Mouse (Mus musculus): ENCODE results near the gene Exog. TPM values are rescaled to one million over a fixed set of nuclear protein-coding genes. Genes with fewer than 3 reads are reported as not detected.
A peak's percentile ranks its signal among the peaks of the same experiment; 100 is the strongest.

The Exog gene
- 10 to 100 TPM; 23.7 to 24.8 TPM for total RNA-seq (2021)
- long read RNA-seq, experiment 1, transcript Exog-202 (7 exons, 2,571 nt), result minor isoform, 6 of 54 reads
- long read RNA-seq, experiment 1, transcript Exog-204 (7 exons, 2,624 nt), result minor isoform, 9 of 54 reads
- long read RNA-seq, experiment 1, transcript Exog-201 (6 exons, 3,832 nt), result major isoform, 30 of 54 reads
- long read RNA-seq, experiment 1, partial matches to known transcripts, result 5 of 54 reads
- long read RNA-seq, experiment 1, other reads (novel, unspliced or antisense), result 4 of 54 reads
- long read RNA-seq, experiment 2, transcript Exog-201 (6 exons, 3,832 nt), result major isoform, 18 of 38 reads
- long read RNA-seq, experiment 2, transcript Exog-202 (7 exons, 2,571 nt), result minor isoform, 8 of 38 reads
- long read RNA-seq, experiment 2, partial matches to known transcripts, result 3 of 38 reads
- long read RNA-seq, experiment 2, other reads (novel, unspliced or antisense), result 5 of 38 reads

DNA sequence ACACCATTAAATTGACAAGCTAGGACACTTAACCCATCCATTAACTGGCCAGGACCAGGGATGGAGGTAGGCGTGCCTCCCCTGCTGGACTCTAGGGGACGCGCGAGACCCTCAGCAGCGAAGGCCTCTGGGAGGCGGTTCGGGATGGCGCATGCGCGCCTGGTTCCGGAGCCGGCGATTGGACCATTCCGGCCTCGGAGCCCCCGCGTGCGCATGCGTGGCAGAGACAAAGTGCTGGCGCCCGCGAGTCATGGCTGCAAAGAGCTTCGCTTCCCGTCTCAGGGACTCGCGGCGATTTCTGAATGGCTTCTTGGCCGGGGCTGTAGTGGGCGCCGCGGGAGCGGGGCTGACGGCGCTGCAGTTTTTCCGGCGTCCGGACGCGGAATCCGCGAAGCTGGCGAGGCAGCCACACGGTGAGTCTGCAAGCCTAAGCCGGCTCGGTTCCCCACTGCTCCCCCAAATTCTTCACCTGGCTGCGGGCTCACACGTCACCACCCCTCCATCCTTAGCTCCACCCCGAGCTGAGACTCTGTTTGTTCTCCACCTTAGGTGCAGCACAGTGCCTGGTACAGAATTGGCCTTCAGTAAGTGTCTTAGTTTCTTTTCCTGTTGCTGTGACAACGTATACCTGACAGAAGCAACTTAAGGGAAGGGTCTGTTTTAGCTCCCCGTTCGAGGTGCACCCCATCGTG is at the start of gene Exog:
TSS of gene Exog (plus strand) at position 206 of the 692 bp plus-strand sequence.
- peak; percentile 99 for DNase-seq (ENCODE audit: low spot score in 2 of 2)

DNA sequence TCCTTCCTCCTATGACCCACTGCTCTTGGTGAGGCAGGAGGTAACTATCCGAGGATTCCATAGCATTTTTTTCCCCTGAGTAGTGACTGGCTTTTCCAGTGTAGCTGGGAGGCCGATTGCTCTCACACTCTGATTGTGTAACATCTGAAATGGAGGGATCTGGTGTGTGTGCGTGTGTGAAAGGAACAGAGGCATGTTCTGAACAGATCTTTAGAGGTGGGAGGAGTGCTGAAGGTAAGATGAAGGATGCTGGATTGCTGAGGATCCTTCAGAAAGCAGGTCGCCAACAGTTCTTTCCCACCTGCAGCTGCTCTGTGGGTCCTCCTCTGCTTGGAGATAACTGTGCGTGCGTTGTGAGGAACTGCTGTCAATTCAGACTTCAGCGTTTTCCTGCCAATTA is 43.4 kb upstream of the Exog start:
- DNase-seq (ENCODE audit: low spot score in 2 of 2), result peak in 1 of 2 experiments; percentile 38

DNA sequence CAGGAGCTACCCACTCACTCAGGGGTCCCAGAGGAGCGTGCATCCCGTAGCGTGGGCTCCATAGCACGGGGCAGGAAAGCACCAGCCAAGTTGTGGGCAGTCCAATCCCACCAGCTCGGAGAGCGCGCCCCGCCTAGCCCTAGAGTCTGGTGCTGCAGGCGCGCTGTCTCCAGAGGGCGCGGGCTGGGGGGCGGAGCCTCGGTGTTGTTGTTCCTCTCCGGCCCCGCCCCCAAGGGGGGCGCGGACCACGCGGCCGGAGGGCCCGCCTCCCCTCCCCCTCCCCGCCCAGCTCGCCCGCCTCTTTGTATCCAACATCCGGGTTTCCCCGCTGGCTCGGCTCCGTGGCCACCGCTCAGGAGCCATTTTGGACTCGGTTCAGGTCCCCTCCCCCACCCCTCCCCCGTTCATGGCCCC is 42.9 kb upstream of the Exog start, which contains the start of gene Acvr2b:
TSS of gene Acvr2b (plus strand) at position 318 of the 414 bp plus-strand sequence.
- peak; percentile 90 to 93 for DNase-seq (ENCODE audit: low spot score in 2 of 2)

DNA sequence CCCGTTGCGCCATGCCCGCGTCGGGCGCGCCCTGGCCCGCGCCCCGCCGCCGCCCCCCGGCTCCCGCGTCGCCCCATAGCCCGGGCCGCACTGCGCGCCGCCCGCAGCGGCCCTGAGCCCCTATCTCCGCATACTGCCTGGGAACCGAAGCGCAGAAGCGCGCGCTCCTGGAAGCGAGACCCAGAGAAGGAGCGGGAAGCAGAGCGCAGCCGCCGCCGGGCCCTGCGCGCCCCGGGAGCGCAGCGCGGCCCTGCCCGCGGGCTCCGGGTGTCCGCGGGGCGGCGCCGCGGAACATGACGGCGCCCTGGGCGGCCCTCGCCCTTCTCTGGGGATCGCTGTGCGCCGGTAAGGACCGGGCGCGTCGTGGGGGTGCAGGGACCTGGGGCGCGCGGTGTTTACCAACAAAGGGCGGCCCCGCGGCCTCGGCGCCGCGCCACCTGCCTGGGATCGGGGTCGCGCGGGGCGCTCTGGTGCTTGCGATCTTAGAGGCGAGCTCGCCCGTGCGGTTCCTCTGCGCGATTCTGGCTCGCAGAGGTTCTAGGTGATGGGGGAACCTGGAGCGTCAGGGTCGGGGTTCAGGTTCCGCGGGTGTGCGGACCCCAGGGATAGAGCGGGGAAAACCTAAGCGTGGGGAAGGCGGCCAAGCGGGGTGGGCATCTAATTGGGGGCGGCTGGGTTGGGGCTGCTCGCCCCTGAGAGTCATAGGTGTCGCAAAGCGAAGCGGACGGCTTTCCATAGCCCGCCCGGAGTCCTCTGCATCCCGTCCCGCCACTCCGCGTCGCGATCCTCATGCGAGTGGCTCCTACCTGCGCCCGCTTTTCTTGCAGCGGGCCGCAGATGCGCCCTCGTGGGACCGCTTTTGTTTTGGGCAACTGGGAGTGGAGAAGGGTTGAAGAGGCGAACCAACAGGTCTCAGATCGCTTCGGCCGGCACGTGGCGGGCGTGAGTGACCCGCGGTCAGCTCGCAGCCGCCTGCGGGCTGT is 42.2 kb upstream of the Exog start:
- peak; percentile 31 to 58 for DNase-seq (ENCODE audit: low spot score in 2 of 2)

DNA sequence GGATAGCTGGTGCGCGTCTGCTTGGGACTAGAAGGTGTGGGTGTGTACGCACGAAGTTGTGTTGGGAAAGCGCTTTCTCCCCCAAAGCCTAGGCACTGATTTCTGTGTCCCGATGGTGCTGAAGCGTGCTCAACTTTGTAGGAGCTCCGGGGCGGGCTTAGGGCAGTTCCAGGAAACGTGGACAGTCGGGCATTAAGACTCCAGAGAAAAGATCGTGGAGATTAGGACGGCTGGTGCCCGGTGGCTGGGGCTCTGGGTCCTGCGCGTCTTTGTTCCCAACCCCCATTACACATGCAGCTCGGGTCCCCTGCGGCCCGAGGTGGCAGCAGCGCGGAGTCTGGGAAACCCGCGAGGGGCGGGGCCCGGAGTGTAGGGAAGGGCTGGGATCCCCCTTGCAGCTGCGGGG is 41.5 kb upstream of the Exog start:
- peak; percentile 28 to 36 for DNase-seq (ENCODE audit: low spot score in 2 of 2)

DNA sequence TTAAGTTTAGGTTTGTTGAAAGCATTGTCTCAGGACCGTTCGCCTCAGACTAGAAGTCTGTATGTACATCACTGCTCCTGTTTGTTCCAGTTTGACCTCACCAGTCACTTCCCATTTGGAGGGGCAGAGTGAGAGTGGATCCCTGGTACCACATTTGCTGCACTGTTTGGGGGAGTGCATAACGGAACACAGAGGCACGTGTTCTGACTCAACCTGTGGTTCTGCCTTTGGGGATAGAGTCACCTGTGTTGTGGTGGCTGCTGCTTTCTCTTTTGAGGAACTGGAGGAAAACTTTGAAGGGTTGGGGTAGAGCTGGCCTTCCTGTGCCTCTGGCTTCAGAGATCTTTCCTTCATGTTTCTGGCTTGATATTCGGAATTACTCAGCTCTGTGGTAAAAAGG is 40.7 kb upstream of the Exog start:
- DNase-seq (ENCODE audit: low spot score in 2 of 2), result no peak

DNA sequence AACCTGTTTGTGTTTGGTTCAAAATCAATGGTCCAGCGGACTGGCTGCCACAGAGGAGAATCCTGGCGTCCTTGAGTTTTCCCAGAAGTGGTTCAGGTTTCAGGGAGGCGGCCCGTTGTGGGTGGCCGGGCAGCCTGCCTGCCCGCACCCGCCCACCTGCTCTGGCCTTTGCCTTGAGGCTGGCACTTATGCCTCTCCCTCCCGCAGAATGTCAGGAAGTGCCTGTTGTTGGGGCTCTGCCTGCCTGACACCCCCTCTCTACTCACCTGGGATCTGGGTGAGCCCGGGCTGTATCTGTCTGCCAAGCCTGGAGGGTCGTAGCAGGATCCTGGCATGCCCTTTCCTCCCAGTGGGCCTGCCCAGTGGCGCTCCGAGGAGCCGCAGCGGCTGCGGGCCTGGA is 36.9 kb upstream of the Exog start:
- DNase-seq (ENCODE audit: low spot score in 2 of 2), result no peak

DNA sequence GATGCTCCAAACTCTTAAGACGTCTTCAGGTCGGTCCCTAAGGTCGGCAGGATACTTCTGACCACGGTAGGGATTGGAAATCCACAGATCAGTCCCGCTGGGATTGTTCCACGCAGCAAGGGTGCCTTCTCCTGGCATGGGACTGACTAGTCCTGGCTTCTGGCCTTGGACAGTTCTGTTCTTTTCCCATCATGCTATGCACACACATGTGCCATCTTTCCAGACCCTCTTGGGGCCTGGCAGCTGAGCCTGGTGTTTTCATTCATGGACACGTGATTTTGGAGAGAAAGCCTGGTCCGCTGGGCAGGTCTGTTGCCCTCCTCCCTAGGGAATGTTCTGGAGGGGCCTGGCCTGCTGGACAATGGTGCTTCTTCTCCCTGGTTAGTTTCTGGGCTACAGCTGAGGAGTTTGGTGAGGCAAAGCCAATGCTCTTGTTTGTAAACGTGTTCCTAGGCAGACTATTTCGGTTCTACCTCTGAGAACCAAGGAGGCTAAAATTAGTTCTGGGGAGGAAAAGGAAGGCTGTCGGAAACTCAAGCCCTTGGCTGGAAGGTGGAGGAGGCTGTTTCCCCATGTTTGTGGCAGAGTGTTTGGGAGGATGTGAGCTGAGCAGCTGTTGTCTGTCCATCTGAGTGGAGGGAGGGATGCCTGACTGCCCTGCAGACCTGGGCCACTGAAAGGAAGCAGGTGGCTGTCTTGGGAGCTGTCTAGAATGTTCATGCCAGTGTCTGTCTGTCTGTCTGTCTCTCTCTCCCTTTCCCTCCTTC is 35.7 kb upstream of the Exog start:
- peak in 1 of 2 experiments; percentile 18 for DNase-seq (ENCODE audit: low spot score in 2 of 2)

DNA sequence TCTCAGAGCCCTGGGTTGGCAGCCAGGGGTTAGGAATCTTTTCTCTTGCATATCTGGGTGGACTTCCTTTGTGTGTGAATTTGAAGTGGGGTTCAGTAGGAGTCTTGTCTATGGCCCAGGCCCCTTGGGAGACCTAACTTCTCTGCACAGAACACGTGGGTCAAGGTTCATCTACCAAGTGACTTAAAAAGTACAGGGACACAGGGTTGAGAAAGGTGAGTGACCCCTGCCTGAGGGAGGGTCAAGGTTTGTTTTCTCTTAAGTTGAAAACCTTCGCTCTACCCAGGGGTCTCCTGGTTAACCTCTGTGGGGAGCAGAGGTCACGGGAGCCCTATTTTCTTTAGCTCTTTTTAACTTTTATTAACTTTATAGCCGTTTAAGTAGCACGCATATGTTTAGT is 34.9 kb upstream of the Exog start:
- DNase-seq (ENCODE audit: low spot score in 2 of 2), result no peak

DNA sequence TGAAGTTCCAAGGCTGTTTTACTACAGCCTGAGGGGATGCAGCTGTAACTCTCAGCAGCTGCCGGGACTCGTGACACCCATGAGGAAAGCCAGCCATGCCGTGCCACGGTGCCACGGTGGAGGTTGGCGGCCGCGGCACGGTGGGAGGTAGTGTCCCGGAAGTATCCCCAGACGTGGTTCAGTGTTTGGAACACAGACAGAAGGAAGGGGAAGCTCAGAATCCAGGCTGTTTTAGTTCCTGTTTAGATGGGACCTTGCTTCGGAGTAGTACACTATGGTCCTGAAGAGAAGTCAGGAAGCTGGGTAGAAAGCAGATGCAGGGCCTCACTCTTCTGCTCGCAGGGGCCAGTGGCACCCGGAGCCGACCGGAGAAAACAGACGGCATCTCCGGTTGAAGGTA is 26.7 kb upstream of the Exog start:
- no peak for DNase-seq (ENCODE audit: low spot score in 2 of 2)

DNA sequence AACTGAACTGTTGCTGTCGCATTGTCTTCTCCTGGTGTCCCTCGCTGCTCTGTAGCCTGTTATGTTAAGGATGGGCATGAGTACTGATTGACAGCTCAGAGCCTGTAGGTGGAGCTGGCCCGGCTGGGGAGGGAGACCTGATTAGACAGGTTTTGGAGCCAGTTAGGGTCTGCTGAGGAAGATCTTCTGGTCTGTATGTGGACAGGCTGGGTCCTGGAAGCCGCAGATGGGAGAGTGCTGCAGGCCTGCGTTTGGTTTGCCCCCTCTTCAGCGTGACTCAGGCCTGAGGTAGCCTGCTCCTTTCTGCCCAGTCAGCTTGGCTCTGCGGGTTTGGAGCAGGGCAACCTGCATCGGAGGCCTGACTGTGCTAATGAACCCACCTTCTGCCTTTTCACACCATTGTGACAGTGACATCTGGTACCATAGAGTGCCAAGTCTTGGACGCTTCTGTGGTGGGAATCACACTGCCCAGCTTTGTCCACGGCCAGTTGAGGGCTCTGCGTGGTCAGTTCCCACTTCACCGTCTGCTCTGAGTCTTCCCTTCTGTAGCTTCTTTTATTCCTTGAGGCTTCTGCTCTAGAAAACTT is 24.8 kb upstream of the Exog start:
- no peak for DNase-seq (ENCODE audit: low spot score in 2 of 2)

DNA sequence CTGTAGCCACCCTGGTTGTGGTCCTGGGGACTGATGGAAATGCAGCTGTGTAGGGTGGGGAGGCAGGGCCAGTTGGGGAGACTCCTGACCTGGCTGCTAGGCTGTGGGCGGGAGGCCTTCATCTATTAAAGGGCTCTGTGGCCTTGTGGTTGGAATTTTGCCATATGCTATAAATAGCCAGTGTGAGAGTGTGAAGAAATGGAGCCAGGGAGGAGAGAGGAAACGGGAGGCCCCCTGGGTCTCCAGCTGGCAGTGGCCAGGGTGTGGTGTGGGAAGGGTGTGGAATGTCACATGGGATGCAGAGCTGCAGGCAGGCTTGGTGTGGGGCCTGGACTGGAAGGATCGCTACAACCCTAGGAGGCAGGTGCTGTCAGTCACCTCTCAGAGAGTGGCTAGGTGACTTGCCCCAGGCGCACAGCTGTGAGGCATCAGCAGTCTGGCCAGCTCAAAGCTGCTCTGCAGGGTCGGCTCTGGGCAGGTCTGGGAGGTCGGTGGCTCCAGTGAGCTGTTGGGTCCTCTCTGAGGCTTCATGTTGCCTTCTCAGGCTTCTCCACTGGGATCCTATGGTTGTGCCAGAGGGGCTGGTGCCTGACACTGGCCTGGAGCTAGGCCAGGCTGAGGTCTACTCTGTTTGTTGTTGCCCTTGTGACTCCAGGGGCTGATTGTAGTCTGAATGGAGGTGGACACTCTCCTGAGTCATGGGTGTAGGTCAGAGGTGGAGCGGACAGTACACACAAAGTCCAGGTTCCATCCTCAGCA is 19.3 kb upstream of the Exog start:
- DNase-seq (ENCODE audit: low spot score in 2 of 2), result no peak

DNA sequence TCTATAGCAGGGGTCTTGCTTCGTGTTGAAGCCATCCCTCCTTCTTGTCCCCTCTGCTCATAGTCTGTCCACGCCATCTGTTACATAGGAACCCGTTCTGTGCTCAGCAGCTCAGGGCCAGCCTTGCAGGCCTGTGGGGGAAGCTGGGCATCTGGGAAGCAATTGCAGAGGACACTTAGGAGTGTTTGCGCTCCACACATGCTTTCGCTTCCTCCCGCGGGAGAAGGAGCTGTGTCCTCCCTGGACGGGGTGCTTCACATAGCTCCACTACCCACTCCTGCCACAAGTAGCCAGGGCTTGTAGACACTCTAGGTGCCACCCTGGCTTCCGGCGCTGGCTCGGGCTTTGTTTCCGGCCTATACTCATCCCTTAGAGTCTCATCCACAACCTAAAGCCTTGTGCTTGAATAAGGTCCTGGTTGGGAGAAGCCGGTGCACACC is 18.7 kb upstream of the Exog start:
- DNase-seq (ENCODE audit: low spot score in 2 of 2), result no peak

DNA sequence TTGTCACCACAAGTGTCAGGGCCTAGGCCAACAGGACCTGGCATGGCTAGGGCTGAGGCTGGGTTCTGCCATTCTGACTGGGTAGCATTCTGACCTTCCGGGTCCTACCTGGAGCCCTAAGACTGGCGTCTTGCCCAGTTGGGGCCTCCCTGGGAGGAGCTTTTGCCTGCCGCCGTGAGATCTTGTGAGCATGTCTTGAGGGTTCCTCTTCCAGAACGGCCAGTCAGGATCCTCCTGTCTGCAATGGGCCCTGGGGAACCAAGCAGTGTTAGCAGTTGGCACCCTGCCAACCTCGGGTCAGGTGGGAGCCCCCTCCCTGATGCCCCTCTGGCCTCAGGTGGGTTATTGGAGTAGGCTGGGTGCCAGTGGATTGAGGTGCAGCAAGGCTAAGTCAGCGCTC is 18.3 kb upstream of the Exog start:
- no peak for DNase-seq (ENCODE audit: low spot score in 2 of 2)

DNA sequence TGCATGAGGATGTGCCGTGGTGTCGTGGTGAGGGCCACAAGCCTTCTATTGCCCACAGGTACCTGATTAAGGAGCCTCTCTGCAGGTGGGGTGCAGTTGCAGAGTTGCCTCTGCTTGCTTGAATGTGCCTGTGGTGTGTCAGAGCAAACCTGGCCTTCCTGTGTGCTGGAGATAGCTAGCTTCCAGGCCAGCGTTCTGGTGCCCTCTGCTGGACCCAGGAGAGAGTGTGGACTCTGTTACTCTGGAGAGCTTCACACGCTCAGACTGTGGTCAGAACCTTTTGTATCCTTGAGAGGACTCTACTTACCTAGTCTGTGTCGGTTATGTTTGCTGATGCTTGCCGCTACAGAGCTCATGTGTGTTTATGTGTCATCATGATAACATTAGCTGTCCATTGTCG is 14.4 kb upstream of the Exog start:
- peak; percentile 83 to 84 for DNase-seq (ENCODE audit: low spot score in 2 of 2)

DNA sequence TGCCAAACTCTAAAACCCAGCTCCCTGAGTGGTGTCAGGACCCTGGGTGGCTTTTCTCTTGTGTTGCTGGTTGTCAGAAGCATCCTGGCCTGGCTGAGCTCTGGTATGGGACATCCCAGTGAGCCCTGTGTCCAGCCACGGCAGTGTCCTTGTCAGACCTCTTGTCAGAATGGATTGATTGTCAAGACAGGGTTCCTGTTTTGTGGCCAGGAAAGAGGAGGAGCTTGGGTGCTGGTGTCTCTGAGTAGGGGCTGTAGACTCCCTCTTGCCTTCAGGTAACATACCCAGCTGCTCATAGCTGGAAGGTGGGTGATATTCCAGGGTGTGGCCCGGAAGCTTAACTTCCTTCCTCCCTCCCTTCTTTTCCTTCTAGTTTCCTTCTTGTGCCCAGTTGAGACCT is 8.9 kb upstream of the Exog start:
- no peak for DNase-seq (ENCODE audit: low spot score in 2 of 2)

DNA sequence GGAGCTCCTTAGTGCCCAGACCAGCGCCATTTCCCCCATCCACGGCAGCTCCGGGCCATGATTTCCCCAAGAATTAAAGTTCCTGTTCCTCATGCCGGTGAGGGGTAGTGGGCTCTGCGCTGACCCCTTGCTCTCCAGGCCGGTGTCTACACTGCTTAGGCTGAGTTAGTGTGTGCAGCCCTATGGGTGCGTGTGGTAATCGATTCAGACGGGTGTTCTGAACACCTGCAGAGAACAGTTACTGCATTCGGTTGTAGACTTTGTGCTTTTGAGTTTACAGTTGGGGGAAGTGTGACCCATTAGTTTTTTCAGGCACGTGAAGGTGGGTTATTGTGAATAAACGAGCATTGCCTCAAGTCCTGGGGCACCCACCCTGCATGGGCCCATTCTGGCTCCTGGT is 6.7 kb upstream of the Exog start:
- DNase-seq (ENCODE audit: low spot score in 2 of 2), result no peak

DNA sequence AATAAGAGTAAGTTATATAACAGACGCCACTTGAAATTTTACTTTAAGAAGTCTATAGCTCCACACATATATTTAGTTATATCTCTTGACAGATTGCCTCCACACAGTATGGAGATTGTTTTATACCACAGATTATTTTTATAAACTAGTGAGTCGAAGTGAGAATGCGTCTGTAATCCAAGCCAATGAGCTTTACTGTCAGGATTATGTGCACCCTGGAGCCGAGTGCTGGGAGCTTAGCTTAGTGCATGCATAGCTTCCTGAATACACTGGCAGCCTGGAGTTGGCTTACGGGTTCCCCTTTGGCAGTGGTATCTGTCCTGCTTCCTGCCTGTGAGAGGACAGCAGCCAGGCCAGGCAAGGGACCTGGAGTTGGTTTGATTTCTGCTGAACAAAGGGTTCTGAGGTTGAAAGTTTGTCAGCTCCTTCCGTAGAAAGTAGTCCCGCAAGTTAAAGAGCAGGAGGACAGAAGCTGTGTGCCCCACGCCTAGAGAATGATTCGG is 6.2 kb upstream of the Exog start:
- DNase-seq (ENCODE audit: low spot score in 2 of 2), result no peak

DNA sequence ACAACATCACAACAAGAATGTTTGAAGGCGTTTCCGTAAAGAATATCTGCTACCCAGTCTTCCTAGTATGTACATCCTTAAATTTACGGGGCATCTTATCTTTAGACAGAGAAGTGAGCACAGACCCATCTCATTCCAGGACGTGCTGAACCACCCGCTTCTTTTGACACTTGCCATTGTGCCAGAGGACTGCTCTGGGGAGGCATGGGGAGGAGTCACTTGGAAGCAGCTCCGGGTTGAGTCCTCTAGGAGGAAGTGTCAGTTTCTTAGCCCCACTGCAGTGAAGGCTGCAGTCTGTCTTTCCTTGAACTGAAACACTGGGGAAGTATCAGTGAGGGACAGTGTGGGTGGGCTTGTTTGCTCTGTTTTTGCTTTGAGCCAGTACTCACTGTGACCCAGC is 994 bp downstream of the Exog start:
- no peak for DNase-seq (ENCODE audit: low spot score in 2 of 2)
